Mouse (Mus musculus) midbrain, embryonic 11.5 days (tissue): ENCODE measurements at regions not wholly inside any gene's neighbourhood (a gene's known extent, or its start where the extent isn't known, plus 50 kb on each side); places are given as distances from the start of the nearest gene placed in this dataset.

Source experiments
- ATAC-seq: fragments of 200-750 bp; cut with Nextera tagmentation; 2 replicates; pipeline ENCODE4 v1.8.0; 2017; ENCODE audit warnings: moderate TSS enrichment, moderate library complexity; ENCODE audit not compliant: low FRiP score
- DNase-seq: peaks from one replicate; pipeline ENCODE4 v3.0.0; 2015; ENCODE audit warnings: low spot score; ENCODE audit errors: missing footprints
- H3K27ac ChIP-seq: fragments of 300-500 bp; sonication (generic); 2 replicates; pipeline ENCODE4 v1.5.1; 2014; ENCODE audit warnings: low read depth, low read length
- H3K27me3 ChIP-seq: fragments of 300-500 bp; sonication (generic); 2 replicates; pipeline ENCODE4 v1.6.1; 2014; ENCODE audit warnings: mild to moderate bottlenecking, low read length, moderate library complexity, mixed read lengths; ENCODE audit not compliant: control insufficient read depth, insufficient read depth
- H3K36me3 ChIP-seq: fragments of 300-500 bp; sonication (generic); 2 replicates; pipeline ENCODE4 v1.6.1; 2014; ENCODE audit warnings: mild to moderate bottlenecking, low read length, moderate library complexity, mixed read lengths; ENCODE audit not compliant: control insufficient read depth, insufficient read depth
- H3K4me1 ChIP-seq: fragments of 300-500 bp; sonication (generic); 2 replicates; pipeline ENCODE4 v1.6.1; 2014; ENCODE audit warnings: low read length; ENCODE audit not compliant: control insufficient read depth, insufficient read depth
- H3K4me2 ChIP-seq: fragments of 300-500 bp; sonication (generic); 2 replicates; pipeline ENCODE4 v1.6.1; 2014; ENCODE audit warnings: mild to moderate bottlenecking, moderate library complexity
- H3K4me3 ChIP-seq: fragments of 300-500 bp; sonication (generic); 2 replicates; pipeline ENCODE4 v1.5.1; 2014; ENCODE audit warnings: low read depth, low read length
- H3K9ac ChIP-seq: fragments of 300-500 bp; sonication (generic); 2 replicates; pipeline ENCODE4 v1.6.1; 2014; ENCODE audit warnings: low read length
- H3K9me3 ChIP-seq: fragments of 300-500 bp; sonication (generic); 2 replicates; pipeline ENCODE4 v1.6.1; 2016; ENCODE audit warnings: low read length; ENCODE audit not compliant: control insufficient read depth
- WGBS: fragments of 180-500 bp; shearing (Covaris S2); extraction: QIAGEN DNeasy Blood & Tissue Kit; methylation state at CpG from one replicate; pipeline ENCODE4 v1.1.7; 2014; 5-methylcytosine and 5-hydroxymethylcytosine counted together

- Histone ChIP-seq H3K9me3 (no peaks in the 10 kb centered on the region), H3K4me3 (no peak overlapping the region), H3K4me1 (no peaks in the 10 kb centered on the region), H3K27me3 (no peaks in the 10 kb centered on the region), H3K9ac (no peak overlapping the region), H3K4me2 (no peak overlapping the region), H3K36me3 (no peaks in the 10 kb centered on the region), H3K27ac (no peak overlapping the region)
- ATAC-seq (no peak), DNase-seq (no peak)
- WGBS = 56% methylated on average over 3 of the region's 3 CpGs
Observed at GRCm38 (mm10) chr10:125164671-125165070, 224.6 kb downstream of the Slc16a7 start.

GRCm38 (mm10) chr10:125161077-125161476 is 228.2 kb downstream of the Slc16a7 start:
- no peak overlapping the region for H3K27ac ChIP-seq
- H3K4me1 ChIP-seq = no peaks in the 10 kb centered on the region
- DNase-seq = no peak
- ATAC-seq = no peak
- H3K4me2 ChIP-seq = no peak overlapping the region
- no peak overlapping the region for H3K9ac ChIP-seq
- 69% methylated on average over 5 of the region's 5 CpGs for WGBS
- no peaks in the 10 kb centered on the region for H3K36me3 ChIP-seq
- H3K4me3 ChIP-seq = no peak overlapping the region
- H3K9me3 ChIP-seq = no peaks in the 10 kb centered on the region
- no peaks in the 10 kb centered on the region for H3K27me3 ChIP-seq

DNA sequence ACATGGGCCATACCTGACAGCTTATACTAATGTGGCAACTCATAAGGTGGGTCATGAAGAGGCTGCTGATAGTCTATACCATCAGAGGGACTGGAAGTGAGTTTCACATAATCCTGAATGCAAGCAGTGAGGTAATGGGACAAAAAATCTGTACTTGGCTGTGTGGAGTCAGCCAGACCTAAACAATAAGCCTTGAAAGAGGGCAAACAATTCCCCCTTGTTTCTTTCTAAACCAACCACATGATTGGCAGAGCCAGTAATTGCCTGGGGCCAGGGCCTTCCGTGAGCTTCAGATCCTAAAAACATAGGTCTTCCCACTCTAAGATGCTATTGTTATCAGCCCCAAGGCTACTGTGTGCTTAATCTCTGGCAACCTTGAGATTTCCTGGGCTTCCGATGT is 240.5 kb downstream of the Slc16a7 start:
- ATAC-seq (no peak), DNase-seq (no peak)
- Histone ChIP-seq H3K27ac (no peak overlapping the region), H3K9me3 (no peaks in the 10 kb centered on the region), H3K36me3 (no peaks in the 10 kb centered on the region), H3K9ac (no peak overlapping the region), H3K4me1 (no peaks in the 10 kb centered on the region), H3K4me2 (no peak overlapping the region), H3K4me3 (no peak overlapping the region), H3K27me3 (no peaks in the 10 kb centered on the region)
- 45% methylated on average over 2 of the region's 2 CpGs for WGBS

DNA sequence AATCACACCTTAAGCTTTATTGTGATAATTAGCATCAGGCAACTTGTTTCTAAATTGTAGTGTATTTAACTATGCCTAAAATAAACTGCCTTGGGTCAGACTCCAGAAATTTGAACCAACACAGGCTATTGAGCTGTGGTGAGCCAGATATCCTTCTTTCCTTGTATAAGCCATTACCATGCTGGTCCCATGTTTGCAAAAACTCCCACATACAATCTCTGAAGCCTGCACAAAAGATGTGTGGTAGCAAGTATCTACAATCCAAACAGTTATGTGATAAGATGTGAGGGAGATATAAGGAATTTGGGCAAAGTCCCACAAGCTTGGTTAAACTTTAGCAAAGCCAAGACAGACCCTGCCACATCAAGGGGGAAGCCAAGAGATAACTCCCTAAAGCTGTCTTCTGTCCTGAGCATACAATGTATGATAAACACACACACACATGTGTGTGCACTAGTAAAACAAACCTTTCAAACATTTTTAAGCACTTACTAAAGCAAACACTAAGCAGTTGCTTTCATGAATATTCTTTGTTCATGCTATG is 242.0 kb downstream of the Slc16a7 start:
- Histone ChIP-seq H3K9me3 (no peaks in the 10 kb centered on the region), H3K27ac (no peak overlapping the region), H3K9ac (no peak overlapping the region), H3K4me1 (no peaks in the 10 kb centered on the region), H3K4me3 (no peak overlapping the region), H3K27me3 (no peaks in the 10 kb centered on the region), H3K4me2 (no peak overlapping the region), H3K36me3 (no peaks in the 10 kb centered on the region)
- DNase-seq (no peak), ATAC-seq (no peak)

- Histone ChIP-seq H3K9me3 (no peaks in the 10 kb centered on the region), H3K9ac (no peak overlapping the region), H3K36me3 (no peaks in the 10 kb centered on the region), H3K27ac (no peak overlapping the region), H3K27me3 (no peaks in the 10 kb centered on the region), H3K4me1 (no peaks in the 10 kb centered on the region), H3K4me2 (no peak overlapping the region), H3K4me3 (no peak overlapping the region)
- ATAC-seq = no peak
- no peak for DNase-seq
- 95% methylated on average over 3 of the region's 3 CpGs for WGBS
Observed at GRCm38 (mm10) chr10:125146365-125146764, 242.9 kb downstream of the Slc16a7 start.

GRCm38 (mm10) chr10:125145809-125146208 is 243.5 kb downstream of the Slc16a7 start:
- no peaks in the 10 kb centered on the region for H3K9me3 ChIP-seq
- no peak for DNase-seq
- H3K36me3 ChIP-seq = no peaks in the 10 kb centered on the region
- H3K27ac ChIP-seq = no peak overlapping the region
- H3K4me1 ChIP-seq = no peaks in the 10 kb centered on the region
- H3K4me3 ChIP-seq = no peak overlapping the region
- WGBS = 87% methylated on average over 4 of the region's 4 CpGs
- no peak overlapping the region for H3K9ac ChIP-seq
- H3K4me2 ChIP-seq = no peak overlapping the region
- ATAC-seq = no peak
- H3K27me3 ChIP-seq = no peaks in the 10 kb centered on the region

DNA sequence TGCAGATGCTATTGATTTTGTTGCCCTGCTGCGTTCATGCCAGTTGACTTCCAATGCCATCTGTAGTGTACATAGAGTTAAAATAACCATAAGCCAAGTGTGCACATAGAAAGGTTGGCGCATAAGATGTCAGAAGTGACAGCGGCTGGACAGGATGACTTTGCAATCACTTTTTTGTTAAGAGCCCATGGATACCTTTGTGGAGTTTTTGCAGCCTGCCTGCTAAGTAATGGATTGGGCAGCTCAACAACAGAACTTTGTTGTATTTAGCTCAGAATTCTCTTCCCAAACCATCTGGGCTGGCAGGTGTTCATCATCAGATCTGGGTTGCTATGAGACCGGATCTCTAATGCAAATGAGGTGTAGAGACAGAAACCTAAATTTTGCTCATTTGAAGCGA is 267.5 kb downstream of the Slc16a7 start:
- Histone ChIP-seq H3K36me3 (no peaks in the 10 kb centered on the region), H3K4me2 (no peak overlapping the region), H3K27me3 (no peaks in the 10 kb centered on the region), H3K9ac (no peak overlapping the region), H3K4me3 (no peak overlapping the region), H3K27ac (no peak overlapping the region), H3K4me1 (no peaks in the 10 kb centered on the region), H3K9me3 (no peaks in the 10 kb centered on the region)
- 90% methylated on average over 5 of the region's 5 CpGs for WGBS
- ATAC-seq (no peak), DNase-seq (no peak)

DNA sequence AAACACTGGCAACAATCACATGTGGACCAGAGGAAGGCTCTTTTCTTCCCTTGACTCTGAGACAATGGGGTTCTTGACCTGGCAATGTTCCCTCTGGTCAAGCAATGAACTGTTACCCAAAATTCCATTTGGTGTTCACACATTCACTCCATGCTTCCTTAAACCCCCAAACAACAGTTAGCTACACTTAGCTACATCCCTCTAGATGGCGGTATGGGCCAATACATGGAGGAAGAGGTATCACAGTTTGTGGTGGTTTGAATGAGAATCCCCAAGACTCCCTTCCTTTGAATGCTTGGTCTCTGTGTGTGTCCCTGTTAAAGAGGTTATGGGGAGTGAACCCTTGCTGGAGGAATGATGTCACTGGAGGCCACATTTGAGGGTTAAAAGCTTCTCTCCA is 274.9 kb downstream of the Slc16a7 start:
- Histone ChIP-seq H3K36me3 (no peaks in the 10 kb centered on the region), H3K9me3 (no peaks in the 10 kb centered on the region), H3K27ac (no peak overlapping the region), H3K27me3 (no peaks in the 10 kb centered on the region), H3K9ac (no peak overlapping the region), H3K4me1 (no peaks in the 10 kb centered on the region), H3K4me2 (no peak overlapping the region), H3K4me3 (no peak overlapping the region)
- DNase-seq (no peak), ATAC-seq (no peak)
- 38% methylated on average over 1 of the region's 1 CpGs for WGBS

DNA sequence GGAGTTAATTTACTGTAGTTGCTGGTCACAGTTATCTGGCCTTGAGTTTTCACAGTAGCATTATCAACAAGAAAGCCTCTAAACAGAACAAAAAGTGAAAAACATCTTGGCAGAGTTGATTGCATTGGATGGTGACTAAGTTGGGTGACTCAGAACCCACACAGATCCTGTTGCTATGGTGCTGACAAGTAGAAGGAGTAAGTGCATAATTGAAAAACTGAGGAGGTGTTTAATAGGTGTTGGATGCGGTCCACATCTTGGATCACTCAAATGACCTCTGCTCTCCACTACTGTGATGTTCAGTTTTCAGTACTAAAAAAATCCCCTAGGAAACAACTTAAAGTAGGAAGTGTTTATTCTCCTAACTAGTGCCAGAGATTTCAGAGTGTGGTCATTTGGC is 280.3 kb downstream of the Slc16a7 start:
- 87% methylated on average over 1 of the region's 1 CpGs for WGBS
- no peak for ATAC-seq
- Histone ChIP-seq H3K9me3 (no peaks in the 10 kb centered on the region), H3K4me2 (no peak overlapping the region), H3K27me3 (no peaks in the 10 kb centered on the region), H3K4me1 (no peaks in the 10 kb centered on the region), H3K36me3 (no peaks in the 10 kb centered on the region), H3K27ac (no peak overlapping the region), H3K9ac (no peak overlapping the region), H3K4me3 (no peak overlapping the region)
- no peak for DNase-seq

- no peak for ATAC-seq
- Histone ChIP-seq H3K27ac (no peak overlapping the region), H3K27me3 (no peaks in the 10 kb centered on the region), H3K36me3 (no peaks in the 10 kb centered on the region), H3K9ac (no peak overlapping the region), H3K4me3 (no peak overlapping the region), H3K4me2 (no peak overlapping the region), H3K4me1 (no peaks in the 10 kb centered on the region), H3K9me3 (no peaks in the 10 kb centered on the region)
- no peak for DNase-seq
- 97% methylated on average over 2 of the region's 2 CpGs for WGBS
Observed at GRCm38 (mm10) chr10:125084975-125085374, 304.3 kb downstream of the Slc16a7 start.
